Mouse (Mus musculus) C2C12 (cell line): ENCODE measurements around the gene Rnf114.

Experiments
- CTCF ChIP-seq: IDR thresholded peaks from one replicate; pipeline ENCODE4 v1.5.1; 2011; ENCODE audit not compliant: control insufficient read depth, insufficient read depth, insufficient read length
- MAX ChIP-seq: IDR thresholded peaks from one replicate; pipeline ENCODE4 v1.6.1; 2011; ENCODE audit warnings: mild to moderate bottlenecking, control low read depth
- MYOD1 ChIP-seq: IDR thresholded peaks from one replicate; pipeline ENCODE4 v1.6.1; 2011; ENCODE audit warnings: low read depth; ENCODE audit not compliant: control insufficient read depth, insufficient read length
- USF1 ChIP-seq: IDR thresholded peaks from one replicate; pipeline ENCODE4 v1.6.1; 2011; ENCODE audit warnings: low read depth, mild to moderate bottlenecking, control low read depth, moderate library complexity

- TF ChIP-seq CTCF: no peak
- no peak for TF ChIP-seq USF1
- TF ChIP-seq MYOD1: no peak
- no peak for TF ChIP-seq MAX
Measured at GRCm38 (mm10) chr2:167550341-167550854, 58.0 kb downstream of the Rnf114 start.
